Mouse (Mus musculus): ENCODE measurements at regions not wholly inside any gene's neighbourhood (a gene's known extent, or its start where the extent isn't known, plus 50 kb on each side); places are given as distances from the start of the nearest gene placed in this dataset.
A peak's percentile ranks its signal among the peaks of the same experiment; 100 is the strongest.

DNA sequence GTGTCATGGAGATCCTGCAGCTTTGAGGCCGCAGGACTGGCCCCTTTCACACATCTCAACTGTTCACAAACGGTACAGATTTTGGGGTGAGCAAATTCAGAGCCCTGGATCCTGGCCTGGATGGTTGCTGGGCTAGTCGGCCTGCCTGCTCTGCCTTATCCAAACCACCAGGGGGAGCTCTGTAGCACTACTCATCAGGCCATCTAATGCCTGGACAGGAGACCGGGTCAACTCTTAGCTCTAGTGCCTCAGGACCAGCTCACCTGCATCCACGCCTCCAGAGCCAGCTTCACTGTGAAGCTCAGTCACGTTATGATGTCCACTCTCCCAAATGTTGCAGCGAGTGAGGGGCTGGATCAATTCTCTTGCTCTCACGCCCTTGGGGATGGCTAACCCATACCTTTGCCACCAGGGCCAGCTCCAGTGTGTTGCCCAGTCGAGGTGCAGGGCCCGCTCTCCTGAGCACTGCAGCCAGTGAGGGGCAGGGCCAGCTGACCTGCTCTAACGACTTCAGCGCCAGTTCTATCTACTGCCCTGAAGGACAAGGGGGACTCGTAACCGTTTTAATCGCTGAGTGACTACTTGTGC lies 206.8 kb downstream of the Etnk1 start:
- DNase-seq (ENCODE audit: low spot score): peak; percentile 48

DNA sequence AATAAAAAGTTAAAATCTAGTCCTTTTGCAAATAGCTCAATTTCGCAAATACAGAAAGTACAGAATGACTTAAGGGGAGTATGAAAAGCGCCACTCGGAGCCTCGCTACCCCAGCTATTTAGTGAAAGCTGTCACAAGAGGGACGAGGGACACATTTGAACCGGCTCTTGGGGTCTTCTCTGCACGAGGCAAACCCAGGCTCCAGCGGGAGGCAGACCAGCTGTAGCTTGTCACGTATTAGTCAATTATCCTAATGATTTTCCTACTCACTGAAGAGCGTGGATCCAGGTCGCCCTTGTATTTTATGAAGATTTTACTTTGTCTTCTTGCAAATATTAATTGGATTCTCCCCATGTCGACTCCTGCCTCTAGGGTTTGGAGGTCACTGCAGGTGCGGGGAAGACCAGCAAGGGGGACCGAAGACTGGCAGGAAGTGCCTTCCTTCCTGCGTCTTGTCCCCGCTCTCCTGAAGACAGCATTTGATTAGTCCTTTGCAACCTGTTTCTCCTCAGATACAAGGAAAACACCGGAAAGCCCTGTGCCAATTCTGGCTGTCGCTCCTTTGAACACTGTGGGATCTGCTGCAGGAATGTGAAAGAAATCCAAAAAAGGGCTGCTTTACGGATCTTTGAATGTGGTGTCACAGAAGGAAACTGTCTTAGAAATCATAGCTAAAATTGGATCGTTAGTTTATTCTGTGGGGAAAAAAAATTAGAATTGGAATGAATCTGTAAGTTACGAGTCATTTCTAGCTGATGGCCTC lies 209.1 kb downstream of the Etnk1 start:
- no peak for DNase-seq (ENCODE audit: low spot score)

DNA sequence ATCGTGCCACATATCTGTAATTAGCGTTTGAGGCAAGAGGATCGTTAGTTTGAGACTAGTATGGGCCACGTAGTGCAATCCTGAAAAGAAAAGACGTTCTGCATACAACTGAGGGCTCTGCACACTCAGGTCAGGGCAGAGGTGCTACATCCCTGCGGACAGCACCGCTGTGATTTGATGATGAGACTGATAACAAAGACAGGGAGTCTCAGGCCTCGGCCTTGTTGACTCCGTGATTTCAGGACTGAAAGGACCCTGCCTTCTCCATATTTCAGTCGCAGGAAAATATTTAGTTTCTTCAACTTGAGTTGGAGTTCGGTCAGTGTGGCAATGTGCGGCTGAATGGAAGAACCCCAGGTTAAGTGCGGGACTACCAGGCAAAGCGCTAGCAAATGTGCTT lies 210.1 kb downstream of the Etnk1 start:
- no peak for DNase-seq (ENCODE audit: low spot score)

DNA sequence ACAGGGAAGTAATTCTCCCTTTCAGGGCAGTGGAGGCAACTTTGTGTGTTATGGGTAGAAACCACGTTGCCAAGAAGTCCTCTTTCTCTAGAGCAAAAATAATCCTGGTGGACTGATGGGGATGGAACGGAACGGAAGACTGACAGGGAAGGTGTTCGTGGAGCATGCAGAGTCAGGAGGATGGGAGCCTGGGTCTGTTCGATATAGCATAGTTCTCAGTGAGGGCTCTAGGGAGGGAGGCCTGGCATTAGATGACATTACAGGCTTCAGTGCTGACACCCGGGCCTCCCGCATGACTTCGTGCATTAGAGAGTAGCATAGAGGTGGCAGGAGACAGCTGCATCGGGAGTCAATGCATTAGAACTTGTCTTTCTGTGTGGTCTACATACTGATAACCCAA lies 211.1 kb downstream of the Etnk1 start:
- DNase-seq (ENCODE audit: low spot score): no peak

DNA sequence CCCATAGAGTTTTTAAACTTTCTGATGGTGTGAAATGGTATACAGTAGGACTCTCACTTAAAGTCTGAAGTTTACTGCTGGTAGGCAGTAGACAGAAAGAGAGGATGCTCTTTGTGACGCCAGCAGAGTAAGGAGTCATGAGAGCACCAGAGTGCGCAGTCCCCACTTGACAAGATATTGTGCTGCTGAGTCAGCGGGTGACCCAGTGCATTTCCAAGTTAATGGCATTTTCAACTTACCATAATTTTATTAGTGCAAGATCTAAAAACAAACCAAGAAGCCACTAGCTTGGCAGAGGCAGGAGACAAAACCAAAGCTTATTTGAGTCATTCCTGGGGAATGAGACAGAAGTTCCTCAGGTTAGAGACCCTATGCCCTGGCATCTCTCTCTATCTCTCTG lies 213.5 kb downstream of the Etnk1 start:
- no peak for DNase-seq (ENCODE audit: low spot score)

DNA sequence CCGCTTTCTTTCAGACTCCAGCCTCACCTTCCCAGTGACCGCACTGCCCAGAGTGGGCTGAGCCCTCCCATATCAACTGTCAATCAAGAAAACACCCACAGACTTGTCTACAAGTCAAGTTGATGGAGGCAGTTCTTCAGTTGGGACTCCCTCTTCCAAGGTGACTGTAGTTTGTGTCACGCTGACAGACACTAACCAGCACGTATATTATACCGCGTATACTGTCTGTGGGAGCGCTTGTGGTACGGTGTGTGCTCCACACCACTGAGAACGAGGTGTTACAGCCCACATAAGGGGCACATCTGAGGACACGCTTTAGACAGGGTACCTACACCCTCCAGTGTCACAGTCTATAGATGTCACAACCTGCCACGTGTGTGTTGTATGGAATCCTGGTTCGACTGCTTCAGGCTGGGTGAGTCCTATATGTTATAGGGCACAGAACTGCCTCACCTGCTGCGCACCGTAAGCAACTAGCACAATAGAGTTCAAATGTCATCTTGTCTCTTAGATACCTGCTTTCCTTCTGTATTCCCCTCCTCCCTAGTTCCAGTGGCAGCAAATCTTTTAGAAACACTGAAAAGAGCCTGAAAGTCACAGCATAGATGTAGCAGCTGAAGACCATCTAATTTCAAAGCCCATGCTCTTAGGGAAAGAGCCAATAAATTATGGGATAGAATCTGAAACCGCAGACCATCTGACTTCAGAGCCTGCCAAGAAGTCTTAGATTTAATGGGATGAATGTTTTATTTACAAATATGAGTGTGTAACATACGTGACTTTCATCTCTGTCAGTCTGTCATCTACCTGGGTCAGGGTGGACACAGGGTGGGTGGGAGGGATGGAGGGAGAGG lies 219.8 kb downstream of the Etnk1 start:
- DNase-seq (ENCODE audit: low spot score): no peak

DNA sequence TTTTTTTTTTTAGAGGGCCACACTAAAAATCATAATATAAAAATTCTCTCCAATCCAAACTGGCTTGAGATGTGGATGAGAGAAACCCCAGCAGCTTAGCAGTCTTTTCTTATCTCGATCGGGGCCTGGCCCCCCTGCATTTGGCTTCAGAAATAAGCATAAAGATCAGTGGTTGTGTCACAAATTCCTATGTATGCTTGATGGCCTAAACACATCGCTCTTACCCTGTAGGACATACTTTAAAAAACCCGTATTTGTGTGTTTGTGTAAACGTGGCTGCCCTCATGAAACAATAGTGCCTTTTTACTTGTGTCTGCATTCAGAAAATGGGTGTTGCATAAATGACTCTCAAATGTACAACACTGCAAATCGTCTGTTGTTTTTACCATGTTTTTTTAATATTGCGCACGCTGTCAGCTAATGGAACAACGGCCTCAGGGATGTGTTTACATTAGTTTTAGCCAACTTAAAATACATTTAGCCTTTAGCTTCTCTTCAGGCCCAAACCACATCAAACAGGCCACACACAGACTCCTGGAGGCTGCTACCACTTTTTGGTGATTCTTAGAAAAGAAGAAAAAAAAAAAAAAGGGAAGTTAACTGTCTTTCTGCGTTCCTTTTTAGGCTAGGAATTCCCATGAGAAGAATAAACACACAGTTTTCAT lies 226.7 kb downstream of the Etnk1 start:
- no peak for DNase-seq (ENCODE audit: low spot score)

DNA sequence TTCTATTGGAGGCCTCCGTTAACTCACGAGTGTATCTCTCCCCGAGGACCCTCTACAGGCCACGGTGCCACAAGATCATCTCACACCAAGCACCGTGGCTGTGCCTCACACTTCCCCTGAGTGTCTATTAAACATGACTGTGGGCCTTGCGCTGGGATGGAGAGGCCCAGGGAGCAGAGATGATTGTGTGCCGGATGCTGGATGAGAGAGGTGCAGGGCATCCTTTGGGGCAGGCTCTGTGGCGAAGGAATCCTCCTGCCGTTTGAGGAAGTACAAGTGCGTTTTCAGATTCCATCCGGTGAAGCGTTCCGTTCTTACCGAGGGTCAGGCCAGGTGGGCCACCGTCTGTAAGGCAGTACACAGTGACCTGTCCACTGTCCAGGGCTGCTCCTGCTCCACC lies 227.4 kb downstream of the Etnk1 start:
- DNase-seq (ENCODE audit: low spot score): no peak

DNA sequence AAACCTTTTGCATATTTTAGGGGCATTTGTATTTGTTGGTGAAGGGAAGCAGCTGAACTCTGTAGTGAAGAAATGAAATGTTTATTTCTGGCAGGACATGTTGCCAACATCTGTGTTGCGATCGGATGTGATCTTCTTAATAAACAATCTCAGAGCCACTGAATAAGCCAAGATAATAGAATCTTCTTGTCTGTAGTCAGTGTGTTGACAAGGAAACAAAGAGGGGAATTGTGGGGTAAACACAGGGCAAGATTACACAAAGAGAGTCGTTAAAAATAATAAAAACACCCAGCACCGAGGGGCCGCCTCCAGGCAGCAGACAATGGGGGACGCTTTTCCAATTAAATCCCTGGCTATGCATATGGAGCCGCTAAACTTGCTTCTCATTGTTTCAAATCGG lies 234.4 kb downstream of the Etnk1 start:
- no peak for DNase-seq (ENCODE audit: low spot score)

DNA sequence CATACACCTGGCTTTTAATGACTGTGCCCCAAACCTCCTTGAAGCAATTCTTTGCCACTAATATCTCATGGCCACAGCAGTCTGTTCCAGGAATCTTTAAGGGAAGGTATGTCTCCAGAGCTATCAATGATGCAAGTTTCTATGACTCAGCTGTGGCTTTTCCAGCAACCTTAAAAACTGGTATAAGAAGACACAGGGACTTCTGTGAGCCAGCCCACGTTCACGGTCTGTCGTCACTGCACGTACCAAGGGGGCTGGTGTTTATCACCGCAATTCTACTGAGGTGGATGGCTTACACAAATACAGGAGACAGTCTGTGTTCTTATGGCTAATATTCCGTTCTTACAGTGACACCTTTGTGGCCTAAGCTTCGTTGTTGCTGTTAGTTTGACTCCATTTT lies 234.9 kb downstream of the Etnk1 start:
- DNase-seq (ENCODE audit: low spot score): no peak

DNA sequence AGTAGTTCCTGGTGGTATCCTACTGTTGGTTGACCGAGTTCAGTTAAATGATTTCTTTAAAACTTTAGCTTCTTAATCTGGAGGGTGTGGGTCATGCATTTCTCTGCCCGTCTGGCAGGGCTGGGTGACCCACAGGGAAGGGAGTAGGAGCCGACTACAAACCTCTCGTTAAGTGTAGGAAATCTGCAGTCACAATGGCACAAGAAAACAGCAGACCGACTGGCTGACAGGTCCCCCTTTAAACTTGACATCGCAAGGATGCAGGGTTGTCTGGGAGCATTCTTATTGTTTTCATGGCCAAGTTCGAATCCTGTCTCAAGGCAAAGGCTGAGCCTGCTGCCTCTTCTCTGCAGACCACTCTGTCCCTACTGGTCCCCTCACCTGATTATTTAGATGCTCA lies 235.7 kb downstream of the Etnk1 start:
- no peak for DNase-seq (ENCODE audit: low spot score)

DNA sequence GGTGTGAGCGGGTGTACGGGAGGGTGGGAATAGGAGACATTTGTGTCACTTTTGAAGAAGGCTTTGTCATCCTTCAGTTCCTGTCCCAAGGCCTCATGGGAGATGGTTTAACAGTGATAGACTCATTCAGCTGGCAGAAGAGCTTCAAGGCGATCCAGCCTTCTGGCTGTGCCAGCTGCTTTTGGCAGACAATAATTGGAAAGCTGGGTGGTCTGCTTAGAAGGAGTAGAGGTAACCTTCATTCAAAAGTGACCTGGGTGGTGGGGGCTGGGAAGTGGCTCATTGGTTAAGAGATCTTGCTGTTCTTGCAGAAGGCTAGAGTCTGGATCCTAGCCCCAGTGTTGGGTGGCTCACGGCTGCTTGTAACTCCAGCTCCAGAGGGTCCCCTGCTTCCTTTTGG lies 237.5 kb downstream of the Etnk1 start:
- no peak for DNase-seq (ENCODE audit: low spot score)

DNA sequence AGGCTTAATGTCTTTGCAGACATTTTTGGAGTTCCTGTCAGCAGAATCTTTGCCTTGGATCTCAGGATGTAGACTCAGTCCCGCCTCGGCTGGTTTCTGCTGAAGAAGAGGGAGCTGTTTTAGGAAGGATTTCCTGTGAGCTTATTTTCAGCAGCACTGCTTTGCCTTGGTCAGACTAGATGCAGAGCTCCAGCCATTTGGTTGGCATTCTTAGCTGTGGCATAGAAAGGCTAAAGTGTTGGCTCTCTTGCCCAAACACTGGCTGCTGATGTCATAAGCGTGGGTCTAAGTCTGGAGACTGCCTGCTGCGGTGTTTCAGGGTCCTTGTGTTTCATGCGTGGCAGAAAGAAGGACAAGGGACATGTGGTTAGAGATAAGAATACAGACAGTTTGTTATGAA lies 245.0 kb downstream of the Etnk1 start:
- DNase-seq (ENCODE audit: low spot score): no peak

DNA sequence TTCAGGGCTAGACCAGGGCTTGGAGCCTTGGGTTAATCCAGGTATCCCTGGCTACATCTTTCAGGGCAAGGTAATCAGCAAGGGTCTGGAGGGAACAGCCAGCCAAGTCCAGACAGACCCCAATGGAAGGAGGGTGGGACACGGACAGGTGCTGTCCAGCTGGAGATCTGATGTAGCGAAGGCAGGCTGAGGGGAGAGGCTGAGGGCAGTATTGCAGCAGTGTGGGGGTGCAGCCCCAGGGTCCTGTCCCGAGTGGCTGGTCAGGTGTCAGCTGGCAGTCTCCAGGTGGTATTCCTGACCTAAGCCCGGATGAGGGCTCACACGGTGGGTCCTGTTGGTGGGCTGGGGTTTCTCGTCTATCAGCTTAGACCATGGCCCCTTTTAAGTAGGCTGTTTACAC lies 245.7 kb downstream of the Etnk1 start:
- DNase-seq (ENCODE audit: low spot score): no peak

DNA sequence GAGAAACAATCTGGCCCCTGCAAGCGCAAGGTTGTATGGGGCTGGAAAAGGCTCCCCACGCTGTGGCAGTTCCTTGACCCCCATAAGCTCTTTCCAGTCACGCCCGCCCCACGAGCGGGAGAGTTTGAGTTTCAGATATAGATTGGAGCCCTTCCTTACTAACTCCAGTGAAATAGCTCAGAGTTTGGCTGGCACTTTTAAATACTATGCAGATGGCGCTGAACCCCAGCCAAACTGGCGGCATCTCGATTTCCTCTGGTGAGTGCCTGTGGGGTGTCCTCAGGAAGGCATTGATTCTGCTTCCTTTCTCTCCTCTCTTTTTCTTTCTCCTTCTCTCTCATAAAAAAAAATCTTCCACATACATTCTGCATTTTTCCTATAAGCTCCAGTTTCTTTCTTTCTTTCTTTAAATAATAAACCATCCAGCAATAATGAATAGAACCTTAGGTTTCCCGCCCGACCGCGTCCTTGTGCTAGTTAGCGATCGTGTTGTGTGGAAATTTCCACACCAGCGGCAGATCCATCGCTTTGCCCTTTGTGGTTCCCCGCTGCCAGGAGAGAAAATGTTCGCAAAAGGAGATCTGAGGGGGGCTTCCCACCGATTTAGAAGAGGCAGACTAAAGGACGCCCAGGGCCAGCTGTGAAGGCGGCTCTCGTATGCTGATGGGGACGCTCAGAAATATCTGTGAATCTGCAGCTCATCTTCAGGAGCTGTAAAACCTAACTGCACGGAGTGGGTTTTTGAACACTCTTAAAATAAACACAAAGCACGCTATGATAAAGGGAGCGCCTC lies 247.8 kb downstream of the Etnk1 start:
- no peak for DNase-seq (ENCODE audit: low spot score)

DNA sequence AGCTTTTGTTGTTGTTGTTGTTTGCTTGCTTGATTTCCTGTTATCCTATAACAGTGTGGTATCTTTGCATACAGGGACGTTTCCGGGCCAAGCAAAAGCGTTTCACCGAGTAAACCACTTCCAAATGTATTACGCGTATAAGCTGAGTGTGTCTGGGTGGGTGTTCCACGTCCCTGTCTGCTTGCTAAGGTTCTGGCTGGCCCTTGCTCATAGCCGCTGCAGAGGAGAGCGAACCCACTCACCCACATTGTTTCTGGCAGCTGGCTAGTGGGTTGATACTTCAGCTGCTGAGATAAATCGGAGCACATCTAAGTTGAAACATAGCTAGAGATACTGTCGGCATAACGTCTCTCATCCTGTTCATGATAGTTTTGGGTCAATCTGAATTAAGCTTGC lies 248.4 kb downstream of the Etnk1 start:
- no peak for DNase-seq (ENCODE audit: low spot score)

DNA sequence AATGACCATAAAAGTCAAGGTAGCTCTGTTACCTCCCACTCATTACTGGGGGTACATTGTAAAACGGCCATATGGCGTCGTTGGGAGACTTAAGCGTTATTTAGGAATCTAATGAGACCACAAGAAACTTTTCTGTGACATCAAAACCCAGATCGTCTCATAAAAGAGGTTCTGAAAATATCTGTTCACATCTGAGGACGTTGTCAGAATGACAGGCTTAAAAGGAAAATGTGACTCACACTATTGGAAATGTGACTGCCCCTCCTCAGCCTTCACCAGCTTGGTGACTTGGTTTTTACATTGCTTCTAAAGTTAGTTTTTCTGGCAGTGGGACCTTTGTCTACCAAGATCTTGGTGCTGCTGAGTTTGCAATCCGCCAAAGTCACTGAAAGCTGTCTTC lies 252.9 kb downstream of the Etnk1 start:
- no peak for DNase-seq (ENCODE audit: low spot score)

DNA sequence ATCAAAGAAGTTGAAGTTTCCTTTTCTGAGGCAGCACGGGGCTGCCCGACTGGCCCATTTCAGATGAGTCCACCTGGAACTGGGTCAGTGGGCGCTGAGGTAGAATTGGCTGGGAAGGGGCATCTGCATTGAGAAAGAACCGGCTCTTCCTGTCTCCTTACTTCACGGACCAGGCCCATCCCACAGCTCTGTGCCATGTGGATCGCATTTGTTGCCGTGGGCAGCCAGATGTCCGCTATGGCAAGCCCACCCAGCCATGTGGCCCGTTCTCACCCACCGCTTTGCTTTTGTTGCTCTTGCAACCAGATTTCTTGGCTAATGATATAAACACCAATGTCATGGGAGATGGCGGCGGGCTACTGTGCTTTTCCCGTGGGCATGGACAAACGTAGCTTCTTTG lies 256.0 kb downstream of the Etnk1 start:
- DNase-seq (ENCODE audit: low spot score): no peak

DNA sequence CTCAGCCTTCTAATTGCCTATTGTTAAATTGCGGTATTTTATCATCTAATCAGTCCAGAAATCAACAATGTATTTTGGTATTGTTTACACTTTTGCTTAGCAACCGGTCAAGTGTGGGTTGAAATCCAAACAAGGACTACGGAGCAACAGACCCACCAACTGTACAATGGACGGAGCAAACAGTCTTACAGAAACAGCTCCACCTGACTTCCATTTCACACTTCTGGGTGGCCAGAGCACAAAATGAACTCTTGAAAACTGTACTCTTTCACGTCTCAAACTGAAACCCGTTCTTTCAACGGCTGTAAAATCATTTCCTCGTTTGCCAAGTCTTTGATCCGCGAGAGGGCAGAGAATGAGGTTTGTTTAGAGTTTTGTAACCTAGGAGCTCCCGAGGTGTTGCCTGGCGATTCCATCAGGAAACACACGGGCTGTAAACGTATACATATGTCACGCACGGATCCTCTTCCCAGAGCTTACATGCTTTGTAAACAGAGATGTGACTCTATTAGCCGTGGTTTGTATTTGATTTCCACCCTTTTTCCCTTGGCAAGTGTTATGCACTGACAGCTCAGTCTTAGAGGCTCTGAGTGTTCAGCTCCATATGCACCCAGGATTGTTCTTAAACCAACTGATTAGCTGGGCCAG lies 258.3 kb downstream of the Etnk1 start:
- DNase-seq (ENCODE audit: low spot score): no peak

DNA sequence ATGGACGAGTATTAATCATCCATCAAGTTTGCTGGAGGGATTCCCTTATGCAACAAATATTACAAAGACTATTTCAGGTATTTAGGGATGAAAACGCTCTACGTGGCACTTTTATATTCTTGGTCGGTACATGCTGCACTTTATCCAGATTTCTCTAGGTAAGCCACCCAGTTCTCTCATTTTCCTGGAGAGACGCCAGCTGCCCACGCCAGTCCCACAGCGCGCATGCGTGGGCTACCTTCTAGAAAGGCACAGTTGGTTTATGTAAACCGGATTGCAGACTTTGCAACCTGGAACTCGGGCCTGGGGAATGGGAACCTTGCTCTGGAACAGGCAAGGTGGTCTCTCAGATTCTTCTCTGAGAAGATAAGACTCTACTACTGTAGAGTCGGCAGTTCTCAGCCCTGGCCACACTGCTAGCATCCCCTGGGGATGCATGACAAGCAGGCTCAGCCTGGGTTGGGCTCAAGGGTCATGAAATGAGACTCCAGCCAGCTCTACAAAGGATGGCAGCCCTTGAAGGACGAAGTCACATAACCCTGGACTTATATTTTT lies 265.0 kb downstream of the Etnk1 start:
- DNase-seq (ENCODE audit: low spot score): no peak
